Mouse (Mus musculus) left cerebral cortex, adult 9 months (tissue): ENCODE data around the gene Hbq1b.
A peak's percentile ranks its signal among the peaks of the same experiment; 100 is the strongest.

Experiments
- DNase-seq, 2 experiments: peaks; one replicate each; pipeline ENCODE4 v3.0.0; 2022; ENCODE audit warnings: low spot score in 2 of 2

The Hbq1b gene

DNA sequence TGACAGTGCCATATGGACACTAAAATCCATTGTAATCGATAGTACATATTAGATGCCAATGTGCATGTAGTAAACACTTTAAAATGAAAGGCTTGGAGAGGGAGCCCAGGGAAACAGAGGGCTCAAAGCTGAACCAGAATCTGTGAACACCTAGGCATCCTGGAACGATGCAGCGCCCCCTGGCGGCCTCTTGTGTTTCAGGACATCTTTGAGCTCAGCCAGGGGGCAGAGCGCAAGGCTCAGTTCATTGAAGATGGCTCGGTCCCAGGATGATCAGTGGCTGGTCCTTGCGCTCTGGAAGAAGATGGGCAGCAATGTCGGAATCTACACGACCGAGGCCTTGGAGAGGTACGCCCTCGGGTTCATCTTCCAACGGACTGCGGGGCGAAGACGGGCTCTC lies 13.1 kb downstream of the Hbq1b start, which contains the start of gene Hbq1a:
Gene Hbq1a (plus strand): TSS at position 205 of the 400 bp plus-strand sequence.
- peak in 1 of 2 experiments; percentile 67 for DNase-seq

GRCm38 (mm10) chr11:32300279-32301267 lies 13.8 kb downstream of the Hbq1b start:
- no peak for DNase-seq

DNA sequence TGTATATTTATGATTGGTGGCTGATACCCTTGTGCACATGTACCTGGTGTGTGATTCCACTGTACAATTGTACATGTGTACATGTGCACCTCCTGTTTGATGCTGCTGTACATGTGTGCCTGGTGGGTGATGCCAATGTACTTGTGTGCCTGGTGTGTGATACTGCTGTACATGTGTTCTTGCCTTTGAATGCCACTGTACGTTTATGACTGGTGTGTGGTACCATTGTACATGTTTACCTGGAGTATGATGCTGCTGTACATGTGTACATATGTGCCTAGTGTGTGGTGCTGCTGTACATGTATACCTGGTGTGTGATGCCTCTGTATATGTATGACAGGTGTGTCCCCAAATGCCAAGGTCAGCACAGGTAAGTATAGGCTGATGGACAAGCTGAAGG lies 14.7 kb downstream of the Hbq1b start:
- DNase-seq: no peak

GRCm38 (mm10) chr11:32302824-32303419 lies 16.2 kb downstream of the Hbq1b start:
- peak; percentile 27 to 62 for DNase-seq

DNA sequence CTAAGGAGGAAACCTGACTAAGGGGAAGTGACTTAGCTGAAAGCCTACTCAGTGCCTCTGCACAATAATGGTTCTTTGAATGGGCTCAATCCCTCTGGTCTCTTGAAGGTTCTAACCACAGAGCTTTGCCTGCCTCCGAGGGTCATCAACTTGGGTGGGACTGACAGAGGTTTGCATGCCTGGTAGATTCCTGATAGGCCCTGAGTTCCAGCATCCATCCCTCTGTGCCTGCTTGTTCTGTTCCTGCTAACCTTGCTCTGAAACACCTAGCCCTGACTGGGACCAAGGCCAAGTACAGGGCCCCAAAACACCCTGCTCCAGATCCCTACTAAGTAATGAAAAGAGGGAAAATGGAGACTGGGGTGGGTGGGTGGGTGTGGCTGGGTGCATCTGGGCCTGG lies 16.7 kb downstream of the Hbq1b start:
- no peak for DNase-seq

DNA sequence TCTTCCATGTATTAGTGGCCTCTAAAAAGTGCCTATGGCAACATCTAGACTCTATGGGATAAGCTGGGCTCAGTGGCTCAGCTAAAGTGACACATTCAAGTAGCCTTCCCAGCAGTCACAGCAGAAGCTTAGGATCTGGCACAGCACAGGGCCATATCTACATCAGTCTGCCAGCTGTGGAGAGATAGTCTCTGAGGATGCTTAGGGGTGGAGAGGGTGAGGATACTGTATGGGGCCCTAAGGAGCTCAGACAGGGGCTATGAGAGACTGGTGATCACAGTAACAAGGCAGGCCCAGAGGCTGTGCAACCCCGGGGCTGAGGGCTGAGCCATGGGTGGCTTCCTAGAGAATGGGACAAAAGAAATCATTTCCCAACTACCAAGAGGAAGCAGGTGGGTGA lies 20.2 kb downstream of the Hbq1b start:
- DNase-seq: no peak

- DNase-seq: no peak
These were observed 22.7 kb downstream of the Hbq1b start for GRCm38 (mm10) chr11:32309446-32309845.

- no peak for DNase-seq
These were observed 23.2 kb downstream of the Hbq1b start for GRCm38 (mm10) chr11:32309928-32310327.

DNA sequence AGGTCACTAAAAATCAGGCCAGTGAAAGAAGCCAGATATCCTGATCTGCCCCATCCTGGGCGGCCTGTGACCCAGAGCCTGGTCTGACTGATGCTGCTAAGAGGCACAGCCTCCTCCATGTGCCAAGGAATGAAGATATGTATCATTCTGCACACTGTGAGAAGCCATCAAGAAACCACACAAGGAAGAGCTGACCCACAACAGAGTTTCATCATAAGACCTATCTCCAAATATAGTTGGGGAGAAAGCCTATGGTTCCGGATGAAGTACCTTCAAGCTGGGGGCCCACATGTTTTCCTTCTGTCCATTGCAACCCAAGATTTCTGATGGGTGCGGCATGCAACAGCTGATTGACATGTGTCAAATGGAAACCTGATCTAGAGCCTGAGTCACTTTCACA lies 29.2 kb downstream of the Hbq1b start:
- no peak for DNase-seq

GRCm38 (mm10) chr11:32320507-32321195 lies 33.9 kb downstream of the Hbq1b start:
- DNase-seq: no peak

DNA sequence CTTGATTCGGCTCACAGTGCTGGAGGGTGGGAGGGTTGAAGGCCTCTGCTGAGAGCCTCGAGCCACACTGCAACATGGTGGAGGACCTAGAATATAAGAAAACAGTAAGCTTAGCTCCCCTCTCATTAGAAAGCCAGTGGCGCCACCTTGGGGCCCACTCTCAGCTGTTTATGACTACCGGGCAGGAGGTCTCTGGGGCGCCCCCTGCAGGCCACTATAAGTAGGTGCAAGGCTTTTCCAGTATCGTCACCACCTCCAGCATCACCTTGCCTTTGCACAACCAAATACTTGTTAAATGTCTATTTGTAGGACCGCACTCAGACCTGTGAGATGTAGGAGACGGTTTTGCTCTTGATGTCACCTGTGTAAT lies 34.4 kb downstream of the Hbq1b start:
- DNase-seq: peak in 1 of 2 experiments; percentile 73

DNA sequence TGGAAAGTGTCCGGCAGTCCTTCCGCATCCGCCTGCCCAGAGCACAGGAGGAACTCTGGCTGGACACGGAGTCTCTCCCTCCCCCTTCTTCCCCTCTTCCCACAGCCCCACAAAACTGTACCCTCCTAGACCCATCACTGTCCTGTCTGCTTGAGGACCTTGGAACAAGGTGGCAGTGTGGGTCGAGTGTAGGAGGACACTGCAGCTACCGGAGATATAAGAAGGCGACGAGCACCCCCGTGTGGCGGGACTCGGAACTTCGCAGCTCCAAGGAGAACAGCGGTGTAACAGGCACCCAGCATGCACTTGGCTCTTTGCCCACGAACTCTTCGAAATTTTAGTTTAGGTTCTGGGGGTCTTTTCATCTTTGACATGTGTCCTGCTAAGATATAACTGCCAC lies 37.8 kb downstream of the Hbq1b start:
- DNase-seq: peak in 1 of 2 experiments; percentile 88

DNA sequence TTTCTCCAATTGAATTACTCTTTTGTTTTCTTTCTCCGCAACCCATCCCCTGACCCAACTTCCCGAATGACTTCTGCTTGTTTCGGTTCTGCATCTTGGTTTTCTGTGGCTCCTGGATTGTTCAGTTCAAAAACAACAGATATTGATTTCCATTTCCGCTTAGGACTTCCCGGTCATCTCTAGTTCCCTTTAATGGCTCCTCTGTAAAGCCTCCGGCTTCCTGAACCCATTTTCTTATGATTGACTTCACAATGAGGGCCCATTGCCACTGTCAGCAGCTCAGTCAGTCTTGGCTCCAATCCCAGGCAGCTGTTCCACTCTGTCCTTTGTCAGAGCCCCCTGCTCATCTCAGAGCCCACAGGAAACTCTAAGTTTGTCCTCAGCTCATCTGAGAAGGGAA lies 44.3 kb downstream of the Hbq1b start:
- DNase-seq: no peak

GRCm38 (mm10) chr11:32331861-32332260 lies 45.1 kb downstream of the Hbq1b start:
- DNase-seq: no peak

DNA sequence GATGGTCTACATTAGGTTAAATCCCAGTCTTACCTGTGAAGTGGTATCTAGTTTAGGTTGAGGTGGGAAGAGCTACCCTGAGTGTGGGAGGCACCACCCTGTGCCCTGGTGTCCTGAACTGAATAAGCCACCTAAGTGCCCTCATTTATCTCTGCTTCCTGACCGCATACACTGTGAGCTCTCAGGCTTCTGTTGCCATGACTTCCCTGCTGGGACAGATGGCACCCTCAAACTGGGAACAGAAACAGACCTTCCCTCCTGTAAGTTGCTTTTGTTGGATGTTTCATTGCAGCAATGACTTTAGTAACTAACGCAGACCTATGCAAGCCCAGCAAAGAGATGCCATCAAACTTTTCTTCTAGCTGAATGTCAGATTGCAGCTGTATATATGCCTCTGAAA lies 46.5 kb downstream of the Hbq1b start:
- DNase-seq: no peak

DNA sequence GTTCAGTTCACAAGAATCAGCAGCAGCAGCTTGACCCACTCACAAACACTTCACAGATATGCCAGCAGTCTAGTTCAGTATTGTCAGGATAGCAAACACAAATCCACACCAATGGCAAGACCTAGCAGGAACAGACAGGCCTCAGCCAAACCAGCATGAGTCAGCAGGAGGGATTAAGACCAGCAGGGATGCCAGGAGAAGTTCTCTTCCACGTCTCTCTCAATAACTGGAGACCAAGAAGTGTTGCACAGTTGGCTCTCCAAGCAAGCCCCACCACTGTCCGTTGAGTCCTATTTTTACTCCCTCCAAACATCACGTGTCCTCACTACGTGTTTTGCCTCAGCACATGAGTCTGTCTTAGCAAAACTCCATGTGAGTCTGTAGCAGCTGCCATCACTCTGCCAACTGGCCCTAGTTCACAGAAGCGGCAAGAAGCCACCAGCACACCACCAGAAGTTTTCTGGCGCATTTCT lies 49.7 kb downstream of the Hbq1b start:
- no peak for DNase-seq
